Mouse (Mus musculus) layer of hippocampus, postnatal 25 days (tissue): ENCODE measurements around the gene Dgcr2. TPM values are rescaled to one million over a fixed set of nuclear protein-coding genes. Genes with fewer than 3 reads are reported as not detected.
A peak's percentile ranks its signal among the peaks of the same experiment; 100 is the strongest.

Experiments used
- DNase-seq, 2 experiments: peaks; one replicate each; pipeline ENCODE4 v3.0.0; 2022; ENCODE audit warnings: mixed read lengths in 2 of 2, low spot score in 1 of 2; ENCODE audit errors: extremely low spot score in 1 of 2
- total RNA-seq, 2 experiments: library from RNA; stranded (reverse); gene quantifications; 2 replicates each; pipeline ENCODE4 v1.2.3; 2021

Dgcr2 gene
- total RNA-seq, 2 experiments from 2014 or later, result 103 to 114 TPM

DNA sequence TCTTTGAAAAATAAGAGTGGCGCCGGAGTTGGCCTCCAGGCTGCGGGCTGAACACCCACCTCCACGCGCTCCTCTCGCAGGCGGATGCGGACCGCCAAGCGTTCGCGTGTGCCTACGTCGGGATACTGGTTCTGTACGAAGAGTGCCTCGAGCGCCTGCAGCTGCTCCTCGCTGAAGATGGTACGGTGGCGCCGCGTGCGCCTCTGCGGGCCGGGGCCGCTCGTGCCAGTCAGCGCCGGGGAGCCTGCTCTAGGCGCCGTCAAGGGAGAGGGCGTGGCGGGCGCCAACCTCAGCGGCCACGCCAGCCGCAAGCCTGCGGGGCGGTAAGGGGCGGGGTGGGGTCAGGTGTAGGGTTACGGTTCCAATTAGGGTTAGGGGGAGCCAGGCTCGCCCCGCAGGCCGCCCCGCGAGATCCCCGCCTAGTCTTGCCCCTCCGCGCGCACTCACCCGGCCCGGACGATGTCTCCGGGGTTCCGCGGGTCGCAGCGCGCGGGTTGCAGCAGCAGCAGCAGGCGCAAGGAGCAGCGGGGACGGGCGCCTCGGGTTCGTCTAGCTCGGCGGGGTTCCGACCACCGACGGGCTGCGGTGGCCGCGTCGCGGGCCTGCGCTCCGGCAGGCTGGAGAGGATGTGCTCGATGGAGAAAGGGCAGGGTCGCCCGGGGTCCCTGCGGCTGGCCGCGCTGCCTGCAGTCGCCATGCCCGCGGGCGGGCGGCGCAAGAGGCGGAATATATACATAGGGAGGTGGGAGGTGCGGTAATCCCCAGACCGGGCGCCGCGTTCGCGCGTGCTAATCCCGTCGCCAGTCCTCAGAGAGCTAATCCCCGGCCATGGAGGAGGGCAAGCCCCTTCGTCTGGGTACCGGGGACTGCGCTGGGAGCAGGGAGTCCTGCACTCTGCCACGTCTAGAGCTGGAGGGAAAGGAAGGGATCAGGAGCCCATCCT is 16.2 kb upstream of the Dgcr2 start, which contains the start of gene Gsc2:
Gene Gsc2 (minus strand): TSS at position 753 of the 943 bp plus-strand sequence.
- DNase-seq, result no peak

- DNase-seq, result peak; percentile 75 to 83
These were observed 12.8 kb upstream of the Dgcr2 start, which contains the start of gene Ess2 for GRCm38 (mm10) chr16:17911052-17911595. Ess2 (minus strand) TSS chr16:17911348.

- DNase-seq, result no peak
These were observed 2.3 kb downstream of the Dgcr2 start for GRCm38 (mm10) chr16:17896091-17896490.

DNA sequence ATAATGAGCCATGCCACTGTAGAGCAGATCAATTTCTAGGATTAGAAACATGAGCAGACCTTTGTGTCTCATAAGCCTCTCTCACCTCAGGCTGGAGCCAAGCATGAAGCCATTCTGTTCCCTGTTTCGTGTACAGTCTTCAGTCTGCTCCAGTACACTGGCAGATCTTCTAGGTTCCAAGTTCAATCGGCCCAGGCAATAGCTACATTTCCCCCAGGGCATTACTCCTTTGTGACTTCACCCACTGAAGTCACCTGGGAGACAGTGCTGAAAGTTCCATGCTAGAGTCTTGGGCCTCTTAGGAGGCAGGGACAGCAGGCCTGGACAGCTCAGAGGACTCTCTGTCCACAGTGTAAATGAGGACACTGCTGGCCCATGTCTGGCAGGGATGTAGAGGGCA is 4.4 kb downstream of the Dgcr2 start, which contains the start of gene Tssk1:
Gene Tssk1 (plus strand): TSS at position 301 of the 400 bp plus-strand sequence.
- no peak for DNase-seq

- DNase-seq, result no peak
These were observed 5.8 kb downstream of the Dgcr2 start for GRCm38 (mm10) chr16:17892606-17893005.

DNA sequence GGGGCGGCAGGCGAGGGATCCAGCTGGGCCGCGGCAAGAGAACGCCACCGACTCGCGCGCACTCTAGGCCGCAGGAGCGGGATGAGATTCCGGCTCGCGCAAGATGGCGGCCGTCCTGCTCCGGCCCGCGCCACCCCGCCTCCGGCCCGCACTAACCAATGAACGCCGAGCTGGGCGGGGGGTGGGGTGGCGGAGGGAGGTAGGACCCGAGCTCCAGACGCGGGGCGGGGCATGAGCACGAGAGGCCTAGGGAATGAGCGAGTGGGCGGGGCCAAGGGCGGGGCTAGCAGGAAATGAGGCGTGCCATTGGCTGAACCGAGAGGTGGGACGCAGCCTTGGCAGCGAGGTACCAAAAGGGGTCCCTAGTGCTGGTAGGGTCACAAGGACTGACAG is 6.8 kb downstream of the Dgcr2 start, which contains the start of gene Gm20518:
Gene Gm20518 (minus strand): TSS at position 105 of the 393 bp plus-strand sequence.
- peak; percentile 91 to 95 for DNase-seq

- peak; percentile 33 to 44 for DNase-seq
These were observed 7.3 kb downstream of the Dgcr2 start for GRCm38 (mm10) chr16:17890917-17891566.

- no peak for DNase-seq
These were observed 8.0 kb downstream of the Dgcr2 start for GRCm38 (mm10) chr16:17890342-17890727.

DNA sequence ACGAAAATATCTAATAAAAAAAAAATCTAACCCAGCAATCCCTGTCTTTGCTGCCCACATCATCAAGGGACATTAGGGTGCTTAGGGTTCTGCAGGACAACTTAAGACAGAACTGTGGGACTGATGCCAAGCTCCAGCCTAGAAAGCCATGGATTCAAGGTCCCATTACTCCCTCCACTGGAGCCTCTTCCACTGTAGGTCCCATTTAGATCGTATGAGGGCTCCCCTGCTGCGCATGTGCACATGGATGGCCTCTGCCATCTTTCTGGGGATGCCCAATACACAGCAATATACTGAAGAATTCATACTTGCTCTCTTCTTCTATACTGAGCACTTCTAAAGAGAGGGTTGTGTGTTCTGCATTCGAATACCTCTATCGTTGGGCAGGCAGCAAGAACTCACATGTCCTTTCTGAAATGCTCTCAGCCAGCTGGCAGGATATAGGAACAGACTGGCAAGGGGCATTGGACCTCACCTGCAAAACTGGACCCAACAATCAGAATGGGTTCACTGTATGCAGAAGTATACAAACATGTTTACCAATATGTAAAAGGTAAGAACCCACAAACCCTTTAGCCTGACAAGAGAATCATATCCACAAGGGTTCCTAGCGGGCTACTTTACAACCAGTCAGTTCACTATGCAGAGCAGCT is 8.5 kb downstream of the Dgcr2 start:
- DNase-seq, result no peak

GRCm38 (mm10) chr16:17884116-17884515 is 14.2 kb downstream of the Dgcr2 start:
- DNase-seq, result no peak

DNA sequence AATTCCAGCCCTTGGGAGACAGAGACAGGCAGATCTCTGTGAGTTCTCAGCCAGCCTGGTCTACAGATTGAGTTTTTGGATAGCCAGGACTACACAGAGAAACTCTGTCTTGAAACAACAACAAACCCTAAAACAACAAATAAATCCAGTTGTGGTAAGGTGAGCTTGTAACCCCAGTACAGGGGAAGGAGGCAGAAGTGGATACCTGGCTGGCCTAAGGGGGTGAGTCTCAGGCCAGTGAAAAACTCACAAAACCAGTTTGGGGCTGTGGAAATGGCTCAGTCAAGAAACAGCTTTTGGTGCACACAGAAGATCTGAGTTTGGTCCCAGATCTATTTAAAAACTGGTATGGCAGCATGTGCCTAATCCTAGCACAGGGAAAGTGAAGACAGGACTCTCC is 16.2 kb downstream of the Dgcr2 start:
- no peak for DNase-seq

DNA sequence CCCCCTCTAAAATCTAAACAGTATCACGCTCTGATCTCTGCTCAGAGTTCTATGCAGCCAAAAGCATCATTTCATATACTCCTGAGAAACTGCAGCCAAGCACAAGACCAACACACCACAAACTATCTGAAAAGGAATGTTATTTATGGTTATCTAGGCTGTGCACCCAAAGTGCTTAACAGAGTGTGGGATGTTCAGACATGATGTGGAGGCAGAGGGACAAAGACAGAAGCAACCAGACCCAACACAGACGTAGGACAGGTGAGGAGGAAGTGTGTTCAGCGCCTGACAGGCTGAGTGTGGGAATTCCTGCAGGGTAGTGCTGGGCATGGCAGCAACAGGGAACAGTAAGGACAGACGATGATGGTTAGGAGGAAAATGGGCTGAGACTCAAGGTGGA is 18.8 kb downstream of the Dgcr2 start:
- DNase-seq, result no peak

DNA sequence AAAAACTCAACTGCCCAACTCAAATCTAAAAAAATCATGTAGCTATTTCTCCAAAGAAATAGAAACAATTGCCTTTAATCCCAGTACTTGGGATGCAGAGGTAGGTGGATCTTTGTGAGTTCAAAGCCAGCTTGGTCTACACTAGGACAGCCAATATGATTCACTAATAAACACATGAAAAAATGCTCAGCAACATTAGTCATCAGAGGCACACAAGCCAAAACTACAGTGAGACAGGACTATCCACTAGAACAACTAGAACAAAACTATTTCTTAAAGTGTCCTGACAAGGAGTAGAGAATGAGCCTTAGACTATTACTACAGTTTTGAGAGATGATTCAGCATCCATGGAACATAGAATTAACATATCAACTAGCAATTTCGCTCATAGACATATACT is 22.3 kb downstream of the Dgcr2 start:
- DNase-seq, result no peak

DNA sequence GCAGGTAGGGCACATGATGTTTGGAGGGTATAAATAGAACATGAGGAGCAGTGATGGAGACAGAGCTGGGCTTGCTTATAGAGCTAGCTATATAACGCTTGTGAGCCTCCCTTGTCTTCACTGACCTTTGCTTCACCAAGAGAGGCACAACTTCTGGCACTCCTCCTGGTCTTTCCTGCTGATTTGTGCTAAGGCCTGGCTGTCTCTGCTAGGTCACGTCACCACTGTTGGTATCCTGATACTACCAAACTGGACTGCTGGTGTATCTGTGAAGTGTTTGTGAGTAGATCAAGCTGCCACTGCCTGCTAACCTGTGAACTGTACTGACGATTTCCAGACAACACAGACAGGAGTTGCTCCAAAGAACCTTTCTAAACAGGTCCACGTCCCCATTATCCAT is 23.2 kb downstream of the Dgcr2 start:
- no peak for DNase-seq

GRCm38 (mm10) chr16:17872995-17873394 is 25.4 kb downstream of the Dgcr2 start:
- no peak for DNase-seq

- DNase-seq, result no peak
These were observed 27.1 kb downstream of the Dgcr2 start for GRCm38 (mm10) chr16:17871248-17871647.

DNA sequence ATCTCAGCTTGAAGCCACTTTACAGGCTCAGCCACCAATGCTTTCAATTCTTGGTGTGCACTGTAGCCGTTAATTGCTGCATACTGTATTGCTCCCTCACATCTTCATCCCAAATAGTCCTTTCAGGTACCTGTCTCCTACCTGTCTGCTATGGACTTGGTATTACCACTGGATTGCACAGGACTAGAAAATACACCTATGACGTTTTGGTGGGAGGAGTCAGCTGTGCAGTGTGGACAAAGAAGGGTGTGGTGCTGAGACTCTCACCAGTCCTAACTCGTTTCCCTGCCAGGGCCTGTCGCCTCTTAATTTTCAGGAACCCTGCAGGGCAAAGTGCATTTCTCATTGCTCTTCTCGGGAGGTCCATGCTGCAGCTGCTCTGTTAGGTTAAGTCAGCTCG is 32.6 kb downstream of the Dgcr2 start:
- DNase-seq, result no peak

GRCm38 (mm10) chr16:17865293-17865692 is 33.1 kb downstream of the Dgcr2 start:
- no peak for DNase-seq

GRCm38 (mm10) chr16:17858592-17858991 is 39.8 kb downstream of the Dgcr2 start:
- DNase-seq, result no peak

GRCm38 (mm10) chr16:17857157-17857556 is 41.2 kb downstream of the Dgcr2 start:
- DNase-seq, result no peak

- DNase-seq, result no peak
These were observed 45.1 kb downstream of the Dgcr2 start for GRCm38 (mm10) chr16:17853263-17853662.
